Mouse (Mus musculus) liver, adult 2 months (tissue): ENCODE results near the gene Ankrd6.

Experiments used
- CTCF ChIP-seq: fragments of 200-500 bp; IDR thresholded peaks from 2 replicates; pipeline ENCODE4 v1.5.1; 2011; ENCODE audit warnings: low read depth, low read length, control low read depth
- POLR2A ChIP-seq: fragments of 200-500 bp; IDR thresholded peaks from 2 replicates; pipeline ENCODE4 v1.6.1; 2011; ENCODE audit warnings: low read length, control low read depth; ENCODE audit not compliant: insufficient read depth; ENCODE audit errors: extremely low read depth

- TF ChIP-seq CTCF = no peak
- TF ChIP-seq POLR2A = no peak
Observed at GRCm38 (mm10) chr4:32987006-32987405, 36.4 kb upstream of the Ankrd6 start.
